Mouse (Mus musculus) heart, embryonic 11.5 days (tissue): Measurements from ENCODE around the gene 6430550D23Rik. TPM values are rescaled to one million over a fixed set of nuclear protein-coding genes. Genes with fewer than 3 reads are reported as not detected.

Experiments
- ATAC-seq: fragments of 200-750 bp; cut with Nextera tagmentation; replicated peaks from 2 replicates; pipeline ENCODE4 v1.8.0; 2017; ENCODE audit warnings: moderate library complexity; ENCODE audit not compliant: insufficient number of reproducible peaks, low FRiP score, low TSS enrichment
- H3K27ac ChIP-seq: fragments of 300-500 bp; sonication (generic); 2 replicates; pipeline ENCODE4 v1.5.1; 2014; ENCODE audit warnings: mild to moderate bottlenecking, low read depth, low read length
- H3K27me3 ChIP-seq: fragments of 300-500 bp; sonication (generic); 2 replicates; pipeline ENCODE4 v1.6.1; 2014; ENCODE audit warnings: mild to moderate bottlenecking, low read length, mixed read lengths; ENCODE audit not compliant: control insufficient read depth, insufficient read depth
- H3K36me3 ChIP-seq: fragments of 300-500 bp; sonication (generic); 2 replicates; pipeline ENCODE4 v1.6.1; 2014; ENCODE audit warnings: mild to moderate bottlenecking, low read length, moderate library complexity, mixed read lengths; ENCODE audit not compliant: control insufficient read depth, insufficient read depth
- H3K4me1 ChIP-seq: fragments of 300-500 bp; sonication (generic); 2 replicates; pipeline ENCODE4 v1.6.1; 2014; ENCODE audit warnings: low read length; ENCODE audit not compliant: control insufficient read depth, insufficient read depth
- H3K4me2 ChIP-seq: fragments of 300-500 bp; sonication (generic); 2 replicates; pipeline ENCODE4 v1.6.1; 2014; ENCODE audit warnings: mild to moderate bottlenecking, moderate library complexity
- H3K4me3 ChIP-seq: fragments of 300-500 bp; sonication (generic); 2 replicates; pipeline ENCODE4 v1.5.1; 2014; ENCODE audit warnings: low read depth, low read length
- H3K9ac ChIP-seq: fragments of 300-500 bp; sonication (generic); 2 replicates; pipeline ENCODE4 v1.6.1; 2014; ENCODE audit warnings: mild to moderate bottlenecking, low read depth, low read length, moderate library complexity
- H3K9me3 ChIP-seq: fragments of 300-500 bp; sonication (generic); replicated peaks from 2 replicates; pipeline ENCODE4 v1.6.1; 2016; ENCODE audit warnings: low read length; ENCODE audit not compliant: control insufficient read depth
- WGBS: fragments of 180-500 bp; shearing (Covaris S2); extraction: QIAGEN DNeasy Blood & Tissue Kit; methylation state at CpG from one replicate; pipeline ENCODE4 v1.1.7; 2014; ENCODE audit not compliant: insufficient replicate concordance; 5-methylcytosine and 5-hydroxymethylcytosine counted together
- polyA plus RNA-seq: library from polyadenylated mRNA; unstranded; fragments of >200 nt; fragmentation: Nextera tagmentation; extraction: Ambion mirVana; gene quantifications from 2 replicates; pipeline ENCODE4 v1.2.1, GENCODE M21; 2014

Gene 6430550D23Rik
- 0.80 and 1.1 TPM in 2 replicates for polyA plus RNA-seq

- H3K9me3 ChIP-seq = peaks cover 2% of the 10 kb centered on the region; the same call in 1 of the 2 replicates
- peak within 1 kb of the TSS; percentile 88 for H3K9ac ChIP-seq
- under 1% methylated on average over 44 of the region's 45 CpGs for WGBS
- no peaks in the 10 kb centered on the region for H3K27me3 ChIP-seq
- peak within 1 kb of the TSS; percentile 76; the same call in 1 of the 2 replicates for H3K27ac ChIP-seq
- H3K36me3 ChIP-seq = peaks cover 26% of the 10 kb centered on the region
- peak within 1 kb of the TSS; percentile 76 for H3K4me2 ChIP-seq
- peaks cover 7% of the 10 kb centered on the region for H3K4me1 ChIP-seq
- ATAC-seq = peak; percentile 100
- peak within 1 kb of the TSS; percentile 94 for H3K4me3 ChIP-seq
Measured at GRCm38 (mm10) chr2:156007888-156008532, at the start of gene 6430550D23Rik, which contains the start of gene Ergic3. 6430550D23Rik (minus strand) TSS chr2:156007977. Ergic3 (plus strand) TSS chr2:156008045.

DNA sequence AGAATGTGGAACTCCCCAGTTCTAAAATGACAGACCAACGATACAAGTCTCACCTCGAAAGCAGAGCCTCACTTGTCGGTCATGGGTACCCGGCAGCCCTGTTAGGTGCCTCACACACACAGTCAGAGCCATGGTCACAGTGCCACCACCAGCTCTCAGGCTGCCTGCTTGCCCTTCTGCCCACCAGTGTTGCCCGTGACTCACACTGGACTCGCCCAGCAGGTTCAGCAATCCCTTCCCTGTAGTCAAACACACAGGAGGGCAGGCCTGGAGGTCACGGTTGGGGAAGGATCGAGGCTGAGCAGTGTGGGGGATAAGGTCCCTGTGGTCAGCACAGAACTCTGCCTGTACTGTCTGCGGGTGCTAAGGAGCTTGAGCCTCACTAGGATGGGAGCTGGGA is 45.0 kb upstream of the 6430550D23Rik start, which contains the start of gene Fer1l4:
Gene Fer1l4, minus strand, starts transcription at position 132 of the 400 bp plus-strand sequence.
- WGBS = 74% methylated on average over 9 of the region's 9 CpGs
- Histone ChIP-seq H3K27ac (no peak within 1 kb of the TSS), H3K9me3 (no peaks in the 10 kb centered on the region), H3K4me2 (no peak within 1 kb of the TSS), H3K9ac (no peak within 1 kb of the TSS), H3K4me3 (no peak within 1 kb of the TSS), H3K27me3 (peaks cover 13% of the 10 kb centered on the region), H3K36me3 (no peaks in the 10 kb centered on the region), H3K4me1 (no peaks in the 10 kb centered on the region)
- ATAC-seq = no peak

GRCm38 (mm10) chr2:156047929-156048328 is 40.2 kb upstream of the 6430550D23Rik start:
- Histone ChIP-seq H3K36me3 (no peaks in the 10 kb centered on the region), H3K4me1 (no peaks in the 10 kb centered on the region), H3K4me3 (no peak overlapping the region), H3K27me3 (peaks cover 24% of the 10 kb centered on the region), H3K27ac (no peak overlapping the region), H3K4me2 (peak overlapping the region; percentile 38), H3K9me3 (no peaks in the 10 kb centered on the region), H3K9ac (no peak overlapping the region)
- WGBS = 8% methylated on average over 19 of the region's 19 CpGs
- ATAC-seq = no peak

GRCm38 (mm10) chr2:156042903-156043302 is 35.1 kb upstream of the 6430550D23Rik start:
- no peak overlapping the region for H3K9ac ChIP-seq
- no peak for ATAC-seq
- no peaks in the 10 kb centered on the region for H3K9me3 ChIP-seq
- 76% methylated on average over 8 of the region's 8 CpGs for WGBS
- H3K4me1 ChIP-seq = no peaks in the 10 kb centered on the region
- H3K27ac ChIP-seq = no peak overlapping the region
- H3K4me2 ChIP-seq = no peak overlapping the region
- no peak overlapping the region for H3K4me3 ChIP-seq
- H3K27me3 ChIP-seq = peaks cover 12% of the 10 kb centered on the region
- H3K36me3 ChIP-seq = no peaks in the 10 kb centered on the region

GRCm38 (mm10) chr2:156039390-156039789 is 31.6 kb upstream of the 6430550D23Rik start:
- no peaks in the 10 kb centered on the region for H3K9me3 ChIP-seq
- H3K27ac ChIP-seq = no peak overlapping the region
- H3K4me2 ChIP-seq = no peak overlapping the region
- no peak overlapping the region for H3K4me3 ChIP-seq
- no peak overlapping the region for H3K9ac ChIP-seq
- H3K27me3 ChIP-seq = no peaks in the 10 kb centered on the region
- no peak for ATAC-seq
- H3K4me1 ChIP-seq = no peaks in the 10 kb centered on the region
- no peaks in the 10 kb centered on the region for H3K36me3 ChIP-seq
- 82% methylated on average over 3 of the region's 3 CpGs for whole genome bisulfite sequencing

DNA sequence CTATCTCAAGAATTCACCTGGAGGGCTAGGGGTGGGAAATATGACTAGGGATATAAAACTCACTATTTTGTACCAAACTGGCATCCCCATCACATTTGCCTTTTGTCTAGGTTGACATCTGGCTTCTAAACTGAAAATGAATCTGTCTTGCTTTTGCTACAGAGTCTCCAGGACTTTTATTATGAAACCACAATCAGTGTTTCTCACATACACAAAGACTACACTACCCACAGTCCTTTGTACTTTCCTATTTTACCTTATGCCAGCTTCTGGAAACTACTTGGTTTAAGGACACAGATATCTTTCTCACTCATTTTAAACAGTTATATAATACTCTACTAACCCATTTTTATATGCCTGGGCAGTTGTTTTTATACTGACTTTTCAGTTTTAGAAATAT is 17.7 kb upstream of the 6430550D23Rik start:
- Histone ChIP-seq H3K4me2 (no peak overlapping the region), H3K36me3 (no peaks in the 10 kb centered on the region), H3K9ac (no peak overlapping the region), H3K27me3 (no peaks in the 10 kb centered on the region), H3K27ac (no peak overlapping the region), H3K4me1 (no peaks in the 10 kb centered on the region), H3K9me3 (no peaks in the 10 kb centered on the region), H3K4me3 (no peak overlapping the region)
- no peak for ATAC-seq

DNA sequence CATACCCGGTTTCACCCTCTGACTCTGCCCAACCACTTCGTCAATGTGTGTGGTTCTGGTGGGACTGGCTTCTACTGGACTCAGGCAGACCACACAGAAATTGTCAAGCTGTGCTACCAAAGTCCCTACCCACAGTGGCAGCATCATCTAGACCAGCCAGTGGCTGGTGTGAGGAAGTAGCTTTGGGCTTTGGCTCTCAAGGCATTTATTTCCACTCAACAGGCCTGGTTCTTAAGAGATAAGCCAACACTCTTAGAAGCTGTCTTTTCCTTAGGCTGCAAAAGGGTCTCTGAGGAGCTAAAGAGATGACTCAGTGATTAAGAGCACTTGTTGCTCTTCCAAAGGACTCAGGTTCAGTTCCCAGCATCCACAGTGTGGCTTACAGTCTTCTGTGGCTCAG is 14.0 kb upstream of the 6430550D23Rik start:
- no peak for ATAC-seq
- no peak overlapping the region for H3K4me2 ChIP-seq
- H3K4me1 ChIP-seq = no peaks in the 10 kb centered on the region
- no peak overlapping the region for H3K27ac ChIP-seq
- no peaks in the 10 kb centered on the region for H3K9me3 ChIP-seq
- H3K4me3 ChIP-seq = no peak overlapping the region
- H3K27me3 ChIP-seq = no peaks in the 10 kb centered on the region
- H3K9ac ChIP-seq = no peak overlapping the region
- WGBS = 93% methylated on average over 2 of the region's 2 CpGs
- peaks cover 16% of the 10 kb centered on the region for H3K36me3 ChIP-seq

GRCm38 (mm10) chr2:156021219-156021618 is 13.4 kb upstream of the 6430550D23Rik start:
- Histone ChIP-seq H3K36me3 (peaks cover 21% of the 10 kb centered on the region), H3K9me3 (no peaks in the 10 kb centered on the region), H3K27ac (no peak overlapping the region), H3K27me3 (no peaks in the 10 kb centered on the region), H3K4me1 (no peaks in the 10 kb centered on the region), H3K4me2 (no peak overlapping the region), H3K9ac (no peak overlapping the region), H3K4me3 (no peak overlapping the region)
- ATAC-seq = no peak
- 62% methylated on average over 8 of the region's 8 CpGs for WGBS

DNA sequence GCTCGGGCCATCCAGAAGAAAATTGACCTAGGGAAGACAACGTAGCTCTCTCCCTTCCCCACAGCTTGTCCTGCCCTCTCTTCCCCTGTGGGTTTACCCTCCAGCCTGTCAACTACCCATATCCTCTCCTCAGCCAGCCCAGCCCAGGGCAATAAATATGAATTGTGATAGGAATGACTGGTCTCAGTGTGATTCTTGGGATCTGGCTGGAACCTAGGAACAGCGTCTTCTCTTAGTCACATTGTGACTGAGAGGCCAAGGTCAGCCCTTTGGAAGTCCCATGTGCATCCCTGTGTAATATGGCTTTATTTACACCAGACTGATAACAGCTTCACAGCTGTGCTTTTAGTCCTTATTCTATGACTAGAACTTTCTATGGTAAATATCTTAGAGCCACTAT is 10.3 kb upstream of the 6430550D23Rik start:
- H3K4me1 ChIP-seq = no peaks in the 10 kb centered on the region
- H3K9ac ChIP-seq = no peak overlapping the region
- no peak overlapping the region for H3K4me3 ChIP-seq
- H3K27me3 ChIP-seq = no peaks in the 10 kb centered on the region
- no peak for ATAC-seq
- WGBS = 94% methylated on average over 3 of the region's 3 CpGs
- H3K36me3 ChIP-seq = peaks cover 42% of the 10 kb centered on the region
- H3K9me3 ChIP-seq = no peaks in the 10 kb centered on the region
- no peak overlapping the region for H3K27ac ChIP-seq
- H3K4me2 ChIP-seq = no peak overlapping the region
